Mouse (Mus musculus): ENCODE data around the gene Prtn3.

DNA sequence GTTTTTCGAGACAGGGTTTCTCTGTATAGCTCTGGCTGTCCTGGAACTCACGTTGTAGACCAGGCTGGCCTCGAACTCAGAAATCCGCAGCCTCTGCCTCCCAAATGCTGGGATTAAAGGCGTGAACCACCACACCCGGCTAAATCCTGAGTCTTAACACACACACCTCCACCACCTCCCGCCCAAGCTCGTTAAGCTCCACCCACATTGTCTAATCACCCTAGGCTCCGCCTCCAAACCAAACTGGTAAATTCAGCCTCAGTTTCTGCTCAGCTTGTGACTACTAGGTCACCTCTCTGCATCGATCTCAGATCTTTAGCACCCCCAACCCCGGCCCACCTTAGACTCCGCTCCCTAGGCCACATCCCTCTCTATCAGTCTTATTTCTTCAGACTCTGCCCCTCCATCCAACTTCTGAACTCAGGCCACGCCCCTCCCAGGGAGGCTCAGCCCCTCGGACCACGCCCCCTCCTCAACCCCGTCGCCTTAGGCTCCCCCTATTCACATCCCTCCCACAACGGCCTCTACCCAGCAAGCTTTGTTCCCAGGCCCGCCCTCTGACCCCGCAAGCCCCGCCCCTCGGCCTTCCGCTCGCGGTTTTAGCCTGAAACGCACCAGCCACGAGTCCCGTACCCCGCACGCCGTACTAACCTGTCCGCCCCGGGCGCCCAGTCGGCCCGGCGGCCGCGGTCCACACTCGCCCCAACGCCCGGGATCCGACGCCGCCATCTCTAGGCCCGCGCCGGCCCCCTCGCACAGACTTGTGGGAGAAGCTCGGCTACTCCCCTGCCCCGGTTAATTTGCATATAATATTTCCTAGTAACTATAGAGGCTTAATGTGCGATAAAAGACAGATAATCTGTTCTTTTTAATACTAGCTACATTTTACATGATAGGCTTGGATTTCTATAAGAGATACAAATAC lies 34.2 kb downstream of the Prtn3 start, which contains the start of gene Med16:
- TF ChIP-seq POLR2A (IDR thresholded peaks at IDR 0.05; ENCODE audit: borderline replicate concordance, extremely low read depth, insufficient read depth, insufficient read length, poor library complexity, severe bottlenecking) = peak; percentile 85
- no peak for TF ChIP-seq CTCF (IDR thresholded peaks at IDR 0.05; ENCODE audit: borderline replicate concordance, extremely low read depth, insufficient read depth, insufficient read length)

Data from brain, embryonic 14.5 days (tissue).